Mouse (Mus musculus): ENCODE measurements around the gene Nwd1.

DNA sequence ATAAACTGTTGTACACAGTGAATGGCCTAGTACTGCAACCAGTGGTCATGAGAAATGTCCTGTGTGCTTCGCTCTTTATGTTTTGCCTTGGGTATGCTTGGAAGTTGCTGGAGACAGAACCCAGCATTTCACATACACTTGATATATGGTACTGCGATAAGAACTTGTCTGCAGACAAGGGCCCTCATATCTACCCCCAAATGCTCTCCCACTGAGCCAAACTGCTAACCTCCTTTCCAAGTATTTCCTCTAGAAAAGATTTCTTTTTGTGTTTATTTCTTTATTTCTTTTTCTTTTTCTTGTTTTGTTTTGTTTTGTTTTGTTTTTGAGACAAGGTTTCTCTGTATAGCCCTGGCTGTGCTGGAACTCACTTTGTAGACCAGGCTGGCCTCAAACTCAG, 4.2 kb downstream of the Nwd1 start:
- no peak for TF ChIP-seq CTCF (IDR thresholded peaks at IDR 0.05; ENCODE audit: borderline replicate concordance, insufficient read depth, low read depth, low read length)
- no peak for TF ChIP-seq POLR2A (IDR thresholded peaks at IDR 0.05; ENCODE audit: borderline replicate concordance, insufficient read depth, low read length)
